Mouse (Mus musculus): Measurements from ENCODE around the gene Zfp638. TPM values are rescaled to one million over a fixed set of nuclear protein-coding genes. Genes with fewer than 3 reads are reported as not detected.
"Not testable (repeated sequence)": the region's sequence is repeated elsewhere in the genome, so short reads cannot be mapped to it uniquely, and the experiment has no call there.

Zfp638 gene
- polyA plus RNA-seq, 1 experiment from 2014 or later: 110 TPM

- Histone ChIP-seq H3K4me2 (ENCODE audit: low read length) (no peak overlapping the region), H3K36me3 (ENCODE audit: control insufficient read depth, insufficient read depth, low read length) (no peaks in the 10 kb centered on the region), H3K9me3 (ENCODE audit: control insufficient read depth, low read length) (no peaks in the 10 kb centered on the region), H3K4me3 (replicated peaks; ENCODE audit: low read depth, low read length) (no peak overlapping the region), H3K9ac (replicated peaks; ENCODE audit: low read length) (no peak overlapping the region), H3K27ac (replicated peaks; ENCODE audit: low read depth, low read length) (no peak overlapping the region), H3K4me1 (ENCODE audit: control insufficient read depth, insufficient read depth, low read length) (no peaks in the 10 kb centered on the region), H3K27me3 (ENCODE audit: control insufficient read depth, insufficient read depth, low read length) (peaks cover 5% of the 10 kb centered on the region; the same call in 1 of the 2 replicates)
- 87% methylated on average over 3 of the region's 3 CpGs for WGBS
- ATAC-seq (ENCODE audit: low FRiP score, low TSS enrichment) (no peak), DNase-seq (no peak)
Observed at GRCm38 (mm10) chr6:84021990-84022389, 155.1 kb downstream of the Zfp638 start.

GRCm38 (mm10) chr6:84025636-84026035 is 158.7 kb downstream of the Zfp638 start:
- Histone ChIP-seq H3K27ac (replicated peaks; ENCODE audit: low read depth, low read length) (no peak overlapping the region), H3K4me1 (ENCODE audit: control insufficient read depth, insufficient read depth, low read length) (no peaks in the 10 kb centered on the region), H3K27me3 (ENCODE audit: control insufficient read depth, insufficient read depth, low read length) (no peaks in the 10 kb centered on the region), H3K4me3 (replicated peaks; ENCODE audit: low read depth, low read length) (no peak overlapping the region), H3K36me3 (ENCODE audit: control insufficient read depth, insufficient read depth, low read length) (no peaks in the 10 kb centered on the region), H3K4me2 (ENCODE audit: low read length) (no peak overlapping the region), H3K9me3 (ENCODE audit: control insufficient read depth, low read length) (no peaks in the 10 kb centered on the region), H3K9ac (replicated peaks; ENCODE audit: low read length) (no peak overlapping the region)
- 73% methylated on average over 3 of the region's 3 CpGs for WGBS
- no peak for DNase-seq
- ATAC-seq (ENCODE audit: low FRiP score, low TSS enrichment): no peak

DNA sequence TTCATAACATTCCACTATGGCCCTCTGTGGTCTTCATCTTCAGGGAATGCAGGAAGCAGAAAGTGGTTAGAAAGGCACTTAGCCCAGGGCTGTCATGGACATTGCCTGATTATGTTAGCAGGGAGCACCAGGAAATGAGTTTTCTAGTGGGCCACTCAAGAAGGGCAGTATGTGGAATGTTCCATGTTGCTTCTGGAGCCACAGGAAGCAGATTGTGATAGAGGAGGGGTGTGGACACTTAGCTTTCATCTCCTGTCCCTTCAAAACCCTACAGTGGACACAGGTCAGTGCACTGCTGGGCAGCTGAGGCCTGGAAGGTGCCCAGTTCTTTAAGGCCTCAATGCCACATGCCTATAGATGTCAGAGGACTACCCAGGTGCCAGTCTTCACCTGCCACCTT is 161.9 kb downstream of the Zfp638 start:
- Histone ChIP-seq H3K27ac (replicated peaks; ENCODE audit: low read depth, low read length) (no peak overlapping the region), H3K4me1 (ENCODE audit: control insufficient read depth, insufficient read depth, low read length) (no peaks in the 10 kb centered on the region), H3K9ac (replicated peaks; ENCODE audit: low read length) (no peak overlapping the region), H3K27me3 (ENCODE audit: control insufficient read depth, insufficient read depth, low read length) (no peaks in the 10 kb centered on the region), H3K36me3 (ENCODE audit: control insufficient read depth, insufficient read depth, low read length) (no peaks in the 10 kb centered on the region), H3K9me3 (ENCODE audit: control insufficient read depth, low read length) (no peaks in the 10 kb centered on the region), H3K4me3 (replicated peaks; ENCODE audit: low read depth, low read length) (no peak overlapping the region), H3K4me2 (ENCODE audit: low read length) (no peak overlapping the region)
- DNase-seq (no peak), ATAC-seq (ENCODE audit: low FRiP score, low TSS enrichment) (no peak)

DNA sequence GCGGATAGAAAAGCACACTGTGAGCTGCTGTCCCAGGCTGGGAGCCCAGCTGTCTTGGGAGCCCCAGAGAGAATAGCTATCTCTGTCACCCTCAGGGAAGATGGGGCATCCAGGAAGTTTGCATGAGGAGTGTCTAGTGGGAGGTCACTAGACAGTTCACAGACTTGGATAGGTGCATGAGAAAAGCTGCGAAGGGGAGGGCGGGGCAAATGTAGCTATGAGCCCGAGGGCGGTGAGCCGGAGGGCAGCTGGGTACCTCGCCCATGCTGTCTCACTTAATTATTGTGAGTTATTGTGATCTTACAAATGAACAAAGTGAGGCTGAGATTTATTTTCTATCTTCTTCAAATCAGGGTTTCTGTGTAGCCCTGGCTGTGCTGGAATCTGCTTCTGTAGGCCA is 162.9 kb downstream of the Zfp638 start:
- H3K27ac ChIP-seq (replicated peaks; ENCODE audit: low read depth, low read length): no peak overlapping the region
- no peak for DNase-seq
- H3K9ac ChIP-seq (replicated peaks; ENCODE audit: low read length): no peak overlapping the region
- no peaks in the 10 kb centered on the region for H3K4me1 ChIP-seq (ENCODE audit: control insufficient read depth, insufficient read depth, low read length)
- no peaks in the 10 kb centered on the region for H3K9me3 ChIP-seq (ENCODE audit: control insufficient read depth, low read length)
- no peak for ATAC-seq (ENCODE audit: low FRiP score, low TSS enrichment)
- no peak overlapping the region for H3K4me2 ChIP-seq (ENCODE audit: low read length)
- no peak overlapping the region for H3K4me3 ChIP-seq (replicated peaks; ENCODE audit: low read depth, low read length)
- no peaks in the 10 kb centered on the region for H3K27me3 ChIP-seq (ENCODE audit: control insufficient read depth, insufficient read depth, low read length)
- no peaks in the 10 kb centered on the region for H3K36me3 ChIP-seq (ENCODE audit: control insufficient read depth, insufficient read depth, low read length)
- WGBS: 91% methylated on average over 7 of the region's 7 CpGs

GRCm38 (mm10) chr6:84032516-84032915 is 165.6 kb downstream of the Zfp638 start:
- WGBS: 87% methylated on average over 5 of the region's 5 CpGs
- H3K36me3 ChIP-seq (ENCODE audit: control insufficient read depth, insufficient read depth, low read length); H3K9ac ChIP-seq (replicated peaks; ENCODE audit: low read length); H3K9me3 ChIP-seq (ENCODE audit: control insufficient read depth, low read length); H3K27ac ChIP-seq (replicated peaks; ENCODE audit: low read depth, low read length); H3K4me1 ChIP-seq (ENCODE audit: control insufficient read depth, insufficient read depth, low read length); H3K27me3 ChIP-seq (ENCODE audit: control insufficient read depth, insufficient read depth, low read length); H3K4me2 ChIP-seq (ENCODE audit: low read length); ATAC-seq (ENCODE audit: low FRiP score, low TSS enrichment); H3K4me3 ChIP-seq (replicated peaks; ENCODE audit: low read depth, low read length); DNase-seq: not testable (repeated sequence)

Other genes starting within 250 kb of the Zfp638 start
- gene Clec4f, start 210.9 kb upstream of the Zfp638 start, polyA plus RNA-seq (2014; fragmentation: Nextera tagmentation; extraction: Ambion mirVana): 0.25 TPM in 1 of 2 replicates, not detected in the other
- not detected in 2 replicates for gene Cd207, start 189.3 kb upstream of the Zfp638 start, polyA plus RNA-seq (2014; fragmentation: Nextera tagmentation; extraction: Ambion mirVana)
- 0.22 TPM in 1 of 2 replicates, not detected in the other for gene Vax2, start 155.8 kb upstream of the Zfp638 start, polyA plus RNA-seq (2014; fragmentation: Nextera tagmentation; extraction: Ambion mirVana)
- gene Atp6v1b1, start 124.1 kb upstream of the Zfp638 start, polyA plus RNA-seq (2014; fragmentation: Nextera tagmentation; extraction: Ambion mirVana): 0.18 TPM in 1 of 2 replicates, not detected in the other
- 0.19 and 0.37 TPM in 2 replicates for gene Ankrd53, start 104.5 kb upstream of the Zfp638 start, polyA plus RNA-seq (2014; fragmentation: Nextera tagmentation; extraction: Ambion mirVana)
- gene Tex261, start 91.3 kb upstream of the Zfp638 start, polyA plus RNA-seq (2014; fragmentation: Nextera tagmentation; extraction: Ambion mirVana): 59.0 and 62.3 TPM in 2 replicates
- 85.8 and 100 TPM in 2 replicates for gene Nagk, start 72.1 kb upstream of the Zfp638 start, polyA plus RNA-seq (2014; fragmentation: Nextera tagmentation; extraction: Ambion mirVana)
- gene Paip2b, start 35.4 kb upstream of the Zfp638 start, polyA plus RNA-seq (2014; fragmentation: Nextera tagmentation; extraction: Ambion mirVana): 25.7 and 35.4 TPM in 2 replicates
- gene Dysf, start 141.5 kb downstream of the Zfp638 start, polyA plus RNA-seq (2014; fragmentation: Nextera tagmentation; extraction: Ambion mirVana): 1.3 and 2.9 TPM in 2 replicates

Data from midbrain, embryonic 14.5 days (tissue).